Mouse (Mus musculus) olfactory bulb, adult 2 months (tissue): ENCODE data around the gene Lst1.

Experiments
- CTCF ChIP-seq: fragments of 200-500 bp; IDR thresholded peaks from 2 replicates; pipeline ENCODE4 v1.5.1; 2012; ENCODE audit warnings: low read depth, mild to moderate bottlenecking, low read length, moderate library complexity; ENCODE audit not compliant: insufficient read depth
- POLR2A ChIP-seq: fragments of 200-500 bp; IDR thresholded peaks from 2 replicates; pipeline ENCODE4 v1.6.1; 2012; ENCODE audit warnings: mild to moderate bottlenecking, low read depth, low read length, moderate library complexity; ENCODE audit not compliant: insufficient read depth

- no peak for TF ChIP-seq POLR2A
- TF ChIP-seq CTCF: no peak
Measured at GRCm38 (mm10) chr17:35167794-35168193, 20.4 kb downstream of the Lst1 start.
